Mouse (Mus musculus) macrophage (primary cell): Measurements from ENCODE around the gene Siva1. TPM values are rescaled to one million over a fixed set of nuclear protein-coding genes. Genes with fewer than 3 reads are reported as not detected.
A peak's percentile ranks its signal among the peaks of the same experiment; 100 is the strongest.

Source experiments
- H3K27ac ChIP-seq: fragments of 350-480 bp; formaldehyde crosslinking; 2 replicates; pipeline ENCODE4 v1.9.0; 2021
- H3K36me3 ChIP-seq: fragments of 350-480 bp; formaldehyde crosslinking; 2 replicates; pipeline ENCODE4 v1.9.0; 2021; ENCODE audit errors: inconsistent target
- H3K4me3 ChIP-seq: fragments of 350-480 bp; formaldehyde crosslinking; 2 replicates; pipeline ENCODE4 v1.9.0; 2021; ENCODE audit errors: inconsistent target
- H3K79me2 ChIP-seq: fragments of 350-480 bp; formaldehyde crosslinking; 2 replicates; pipeline ENCODE4 v1.9.0; 2021; ENCODE audit errors: inconsistent target
- WGBS: methylation state at CpG from one replicate; pipeline ENCODE4 v1.1.7; 2026; ENCODE audit warnings: inconsistent platforms; ENCODE audit not compliant: missing documents; 5-methylcytosine and 5-hydroxymethylcytosine counted together
- polyA plus RNA-seq: library from polyadenylated mRNA; stranded (reverse); fragments of 250-400 nt; gene quantifications from 3 replicates; pipeline ENCODE4 v1.2.4, GENCODE M21; 2018; ENCODE audit warnings: inconsistent platforms

Siva1 gene
- polyA plus RNA-seq, 1 experiment from 2014 or later: 5.6 TPM

GRCm38 (mm10) chr12:112658619-112659018 is 14.1 kb downstream of the Siva1 start:
- H3K27ac ChIP-seq: no peak overlapping the region

GRCm38 (mm10) chr12:112659109-112659508 is 14.6 kb downstream of the Siva1 start:
- WGBS: 88% methylated on average over 6 of the region's 6 CpGs
- Histone ChIP-seq H3K79me2 (peaks cover 42% of the 10 kb centered on the region), H3K36me3 (peaks cover 88% of the 10 kb centered on the region), H3K27ac (no peak overlapping the region), H3K4me3 (no peak overlapping the region)

More at GRCm38 (mm10) chr12:112658619-112659018, 14.1 kb downstream of the Siva1 start:
- no peak overlapping the region for H3K4me3 ChIP-seq
- peaks cover 37% of the 10 kb centered on the region for H3K79me2 ChIP-seq
- 95% methylated on average over 7 of the region's 7 CpGs for WGBS
- peaks cover 91% of the 10 kb centered on the region for H3K36me3 ChIP-seq

GRCm38 (mm10) chr12:112660576-112661326 is 16.3 kb downstream of the Siva1 start:
- Histone ChIP-seq H3K36me3 (peaks cover 72% of the 10 kb centered on the region), H3K4me3 (no peak overlapping the region), H3K79me2 (peaks cover 59% of the 10 kb centered on the region), H3K27ac (no peak overlapping the region)
- 89% methylated on average over 5 of the region's 5 CpGs for WGBS

GRCm38 (mm10) chr12:112661327-112661605 is 16.8 kb downstream of the Siva1 start:
- no peak overlapping the region for H3K27ac ChIP-seq
- WGBS: 100% methylated on average over 3 of the region's 3 CpGs
- no peak overlapping the region for H3K4me3 ChIP-seq
- peaks cover 71% of the 10 kb centered on the region for H3K36me3 ChIP-seq
- peaks cover 64% of the 10 kb centered on the region for H3K79me2 ChIP-seq

GRCm38 (mm10) chr12:112661851-112662250 is 17.4 kb downstream of the Siva1 start:
- H3K36me3 ChIP-seq: peaks cover 65% of the 10 kb centered on the region
- no peak overlapping the region for H3K27ac ChIP-seq
- peaks cover 70% of the 10 kb centered on the region for H3K79me2 ChIP-seq
- no peak overlapping the region for H3K4me3 ChIP-seq
- 94% methylated on average over 9 of the region's 9 CpGs for whole genome bisulfite sequencing

GRCm38 (mm10) chr12:112663303-112663702 is 18.8 kb downstream of the Siva1 start:
- Histone ChIP-seq H3K27ac (no peak overlapping the region), H3K4me3 (no peak overlapping the region), H3K79me2 (peaks cover 84% of the 10 kb centered on the region), H3K36me3 (peaks cover 50% of the 10 kb centered on the region)
- WGBS: 97% methylated on average over 11 of the region's 11 CpGs

DNA sequence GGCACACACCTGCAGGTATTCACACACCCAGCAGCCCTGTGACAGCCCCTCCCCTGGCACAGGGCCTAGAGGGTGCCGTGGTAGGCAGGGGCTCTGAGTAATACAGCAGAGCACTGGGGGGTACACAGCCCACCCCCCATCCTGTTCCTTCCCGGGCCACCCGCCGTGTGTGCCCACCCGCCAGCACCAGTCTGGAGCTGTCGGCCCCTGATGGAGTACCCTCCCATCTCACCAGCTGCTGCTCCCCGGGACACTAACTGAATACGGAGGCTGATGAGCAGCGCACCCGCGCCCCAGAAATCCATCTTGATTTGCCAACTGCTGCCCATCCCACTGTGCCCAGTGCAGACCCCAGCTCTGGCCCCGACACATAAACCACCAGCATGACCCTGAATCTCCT is 19.2 kb downstream of the Siva1 start:
- 88% methylated on average over 6 of the region's 12 CpGs for WGBS
- H3K27ac ChIP-seq: no peak overlapping the region
- H3K36me3 ChIP-seq: peaks cover 47% of the 10 kb centered on the region
- peaks cover 88% of the 10 kb centered on the region for H3K79me2 ChIP-seq
- no peak overlapping the region for H3K4me3 ChIP-seq

DNA sequence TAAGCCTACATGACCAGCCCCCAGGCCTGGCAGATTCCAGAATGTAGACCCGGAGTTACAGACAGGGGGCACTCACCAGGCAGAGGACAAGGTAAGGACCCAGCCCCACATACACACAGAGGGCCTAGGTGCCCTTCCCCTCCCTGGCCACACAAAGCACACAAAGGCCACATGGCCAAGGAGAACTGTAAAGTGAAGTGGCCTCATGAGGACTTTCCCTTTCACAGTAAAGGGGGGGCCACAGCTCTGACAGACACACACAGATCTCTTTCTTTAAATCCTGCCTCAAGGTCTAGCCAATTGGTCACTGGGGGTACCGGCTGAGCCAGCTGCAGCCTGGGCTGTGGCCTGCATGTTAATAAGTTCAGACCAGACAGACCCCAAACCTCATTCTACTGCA is 19.6 kb downstream of the Siva1 start:
- Histone ChIP-seq H3K27ac (no peak overlapping the region), H3K36me3 (peaks cover 47% of the 10 kb centered on the region), H3K79me2 (peaks cover 93% of the 10 kb centered on the region), H3K4me3 (no peak overlapping the region)
- 92% methylated on average over 2 of the region's 2 CpGs for WGBS

- Histone ChIP-seq H3K27ac (no peak overlapping the region), H3K79me2 (peaks cover 98% of the 10 kb centered on the region), H3K36me3 (peaks cover 42% of the 10 kb centered on the region), H3K4me3 (no peak overlapping the region)
- WGBS: 82% methylated on average over 5 of the region's 5 CpGs
Observed at GRCm38 (mm10) chr12:112664656-112665055, 20.2 kb downstream of the Siva1 start.

DNA sequence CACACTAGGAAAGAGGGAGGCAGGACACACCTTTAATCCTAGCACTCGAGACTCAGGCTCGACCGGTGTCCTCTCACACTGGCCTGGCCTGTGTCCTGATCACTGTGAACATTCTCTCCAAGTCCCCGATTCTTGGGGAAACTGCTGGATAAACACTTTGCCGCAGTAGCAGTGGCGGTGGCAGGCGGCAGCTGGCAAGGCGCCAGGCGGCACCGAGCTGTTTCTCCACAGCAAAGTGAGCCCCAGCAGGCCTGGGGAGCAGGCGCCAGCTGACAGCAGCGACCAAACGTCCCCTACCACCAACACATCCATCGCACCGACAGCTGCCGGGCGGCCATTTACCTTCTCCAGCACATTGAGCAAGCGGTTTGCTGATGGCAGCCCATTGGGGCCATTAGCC is 21.0 kb downstream of the Siva1 start:
- H3K4me3 ChIP-seq: no peak overlapping the region
- peaks cover 34% of the 10 kb centered on the region for H3K36me3 ChIP-seq
- H3K79me2 ChIP-seq: peaks cover 100% of the 10 kb centered on the region
- 64% methylated on average over 18 of the region's 18 CpGs for WGBS
- no peak overlapping the region for H3K27ac ChIP-seq

DNA sequence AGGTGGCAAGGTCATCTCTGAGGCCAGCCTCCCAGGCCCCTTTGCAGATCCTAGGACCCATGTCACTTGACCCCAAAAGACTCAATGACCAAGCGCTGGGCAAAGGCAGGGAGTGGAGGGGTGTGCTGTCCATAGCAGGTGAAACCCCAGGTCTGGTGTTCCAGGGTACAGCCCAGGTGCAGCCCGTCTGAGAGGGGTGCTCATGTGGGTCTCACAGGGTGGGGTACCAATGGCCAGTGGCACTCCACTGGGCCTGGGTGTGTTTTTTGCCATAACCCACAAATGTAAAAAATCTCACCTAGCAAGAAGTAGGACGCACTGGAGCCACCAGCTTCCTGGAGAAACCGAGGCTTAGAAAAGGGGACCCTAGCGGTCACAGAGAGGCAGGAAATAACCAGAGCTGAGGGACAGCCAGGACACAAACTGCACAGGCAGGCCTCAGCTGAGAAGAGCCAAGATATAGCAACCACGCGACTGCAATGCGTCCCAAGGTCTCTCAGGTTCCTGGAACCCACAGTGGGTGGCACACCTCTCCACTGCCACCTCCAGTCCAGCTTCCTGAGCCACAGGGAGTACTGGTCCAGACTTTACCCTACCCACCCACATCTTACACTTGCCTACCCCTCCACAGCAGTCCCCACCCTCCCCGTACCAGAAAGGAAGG is 21.5 kb downstream of the Siva1 start:
- H3K36me3 ChIP-seq: peaks cover 29% of the 10 kb centered on the region
- peaks cover 100% of the 10 kb centered on the region for H3K79me2 ChIP-seq
- H3K27ac ChIP-seq: no peak overlapping the region
- WGBS: 86% methylated on average over 9 of the region's 9 CpGs
- H3K4me3 ChIP-seq: no peak overlapping the region

DNA sequence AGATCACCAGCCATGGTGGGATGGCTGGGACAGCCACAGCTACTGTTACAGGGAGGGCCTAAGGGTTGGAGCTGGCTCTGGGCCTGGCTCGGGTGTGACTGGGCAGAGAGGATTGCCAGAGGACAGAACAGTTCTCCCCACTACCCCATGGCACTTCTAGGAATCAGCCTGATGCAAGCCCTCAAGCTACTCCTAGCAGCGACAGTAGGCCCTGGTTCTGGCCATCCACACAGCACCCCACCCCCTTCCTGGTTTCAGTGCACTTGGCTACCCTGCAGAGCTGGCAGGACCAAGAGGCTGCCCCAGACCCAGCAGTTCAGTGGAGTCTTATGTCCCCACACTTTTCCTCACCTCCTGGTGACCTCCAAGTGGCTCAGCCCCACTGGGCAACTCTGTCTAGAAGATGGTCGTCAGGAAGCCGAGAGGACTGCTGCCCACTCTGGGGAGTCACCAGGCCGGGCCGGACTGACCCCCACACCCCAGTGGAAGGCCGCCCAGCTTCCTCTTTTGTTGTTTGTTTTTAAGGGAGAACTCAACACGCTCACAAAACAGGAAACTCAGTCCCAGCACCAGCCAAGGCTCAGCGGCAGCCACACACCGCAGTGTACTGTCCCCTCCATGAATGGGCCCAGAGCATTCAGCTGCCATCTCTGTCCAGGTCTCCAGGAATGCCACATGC is 23.3 kb downstream of the Siva1 start:
- 28% methylated on average over 10 of the region's 10 CpGs for WGBS
- Histone ChIP-seq H3K79me2 (peaks cover 100% of the 10 kb centered on the region), H3K4me3 (no peak overlapping the region; the same call in 1 of the 2 replicates), H3K27ac (peak overlapping the region; percentile 60), H3K36me3 (peaks cover 16% of the 10 kb centered on the region; the same call in 1 of the 2 replicates)

GRCm38 (mm10) chr12:112670718-112671393 is 26.4 kb downstream of the Siva1 start:
- 72% methylated on average over 9 of the region's 9 CpGs for WGBS
- H3K27ac ChIP-seq: no peak overlapping the region
- peaks cover 77% of the 10 kb centered on the region for H3K79me2 ChIP-seq
- peaks cover 8% of the 10 kb centered on the region; the same call in 1 of the 2 replicates for H3K36me3 ChIP-seq
- H3K4me3 ChIP-seq: no peak overlapping the region

GRCm38 (mm10) chr12:112671891-112672290 is 27.4 kb downstream of the Siva1 start:
- Histone ChIP-seq H3K79me2 (peaks cover 66% of the 10 kb centered on the region), H3K27ac (no peak overlapping the region), H3K4me3 (no peak overlapping the region), H3K36me3 (peaks cover 5% of the 10 kb centered on the region; the same call in 1 of the 2 replicates)
- 90% methylated on average over 7 of the region's 7 CpGs for WGBS
